Mouse (Mus musculus) heart, adult 11 months (tissue): ENCODE measurements around the gene Tmcc3.
"Not testable (repeated sequence)": the region's sequence is repeated elsewhere in the genome, so short reads cannot be mapped to it uniquely, and the experiment has no call there.

ENCODE experiments used
- DNase-seq: peaks from one replicate; pipeline ENCODE4 v3.0.0; 2022

The Tmcc3 gene

GRCm38 (mm10) chr10:94585819-94586218, 274.1 kb downstream of the Tmcc3 start:
- peak; percentile 80 for DNase-seq

DNA sequence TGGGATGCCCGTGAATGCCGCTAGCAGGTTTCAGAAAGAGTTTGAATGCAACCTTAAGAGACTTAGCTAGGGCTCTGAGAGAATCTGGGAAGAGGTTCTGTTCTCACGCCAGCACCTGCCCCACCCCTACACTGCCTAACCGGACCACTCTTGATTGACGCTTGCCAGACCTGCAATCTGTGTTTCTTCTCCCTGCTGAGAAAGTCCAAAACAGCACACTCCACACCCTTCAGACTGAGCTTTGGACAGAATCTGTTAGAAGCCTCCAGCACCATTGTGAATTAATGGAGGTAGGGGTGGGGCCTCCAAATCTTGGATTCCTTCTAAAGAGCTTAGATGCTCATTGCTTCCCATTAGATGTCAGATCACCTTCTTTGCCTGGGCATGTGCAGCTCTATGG, 277.2 kb downstream of the Tmcc3 start:
- DNase-seq = peak; percentile 86

DNA sequence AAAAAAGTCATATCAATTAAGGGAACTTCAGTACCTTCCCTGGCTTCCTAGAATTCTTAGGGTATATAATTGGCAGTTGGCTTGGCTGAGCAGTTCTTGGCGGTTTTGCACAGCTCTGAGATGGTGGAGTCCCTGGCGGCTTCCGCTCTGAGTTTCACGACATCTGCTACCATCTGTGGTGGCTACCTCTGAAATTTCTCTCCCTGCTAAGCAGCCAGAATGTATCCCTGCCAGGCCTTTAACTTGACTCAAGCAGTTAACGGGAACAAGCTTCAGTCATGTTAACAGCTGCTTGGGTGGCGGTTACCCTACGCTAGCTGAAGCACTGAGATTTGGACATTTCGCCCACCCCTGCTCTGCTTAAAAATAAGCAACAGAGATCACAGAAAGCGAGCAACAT, 284.0 kb downstream of the Tmcc3 start:
- DNase-seq = peak; percentile 96

DNA sequence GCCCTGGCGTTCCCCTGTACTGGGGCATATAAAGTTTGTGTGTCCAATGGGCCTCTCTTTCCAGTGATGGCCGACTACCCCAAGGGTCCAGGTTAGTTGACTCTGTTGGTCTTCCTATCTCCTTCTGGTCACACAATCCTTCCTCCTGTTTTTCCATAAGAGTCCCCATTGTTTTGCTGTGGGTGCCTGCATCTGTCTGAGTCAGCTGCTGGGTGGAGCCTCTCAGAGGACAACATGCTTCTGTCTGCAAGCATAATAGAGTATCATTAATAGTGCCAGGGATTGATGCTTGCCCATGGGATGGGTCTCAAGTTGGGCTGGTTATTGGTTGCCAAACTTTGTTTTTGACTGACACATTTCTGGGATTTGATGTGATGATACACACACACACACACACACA, 288.1 kb downstream of the Tmcc3 start:
- DNase-seq = not testable (repeated sequence)

- DNase-seq = no peak
Observed at GRCm38 (mm10) chr10:94601034-94601433, 289.3 kb downstream of the Tmcc3 start.

- DNase-seq = no peak
Observed at GRCm38 (mm10) chr10:94605491-94605890, 293.7 kb downstream of the Tmcc3 start.

DNA sequence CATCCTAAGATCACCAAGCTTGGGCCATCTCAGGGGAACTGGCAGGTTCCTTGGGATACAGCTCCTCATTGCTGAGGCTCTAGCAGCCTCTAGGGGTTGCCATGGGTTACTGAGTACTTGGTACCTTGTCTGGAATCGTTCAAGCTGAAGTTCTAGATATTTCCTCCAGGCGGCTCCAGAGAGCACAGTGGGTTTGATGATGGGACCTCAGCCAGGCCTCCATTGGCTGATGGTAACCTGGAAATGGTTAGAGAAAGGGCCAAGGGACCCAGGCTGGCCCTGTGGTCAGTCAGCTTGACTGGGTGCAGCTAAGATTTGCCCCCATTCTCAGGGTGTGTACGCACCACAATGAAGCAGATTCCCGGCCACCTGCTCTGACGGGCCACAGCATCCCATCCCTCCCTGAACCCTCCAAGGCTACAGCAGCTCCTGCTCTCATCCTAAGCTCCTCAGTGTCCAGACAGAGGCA, 297.6 kb downstream of the Tmcc3 start:
- peak; percentile 98 for DNase-seq

DNA sequence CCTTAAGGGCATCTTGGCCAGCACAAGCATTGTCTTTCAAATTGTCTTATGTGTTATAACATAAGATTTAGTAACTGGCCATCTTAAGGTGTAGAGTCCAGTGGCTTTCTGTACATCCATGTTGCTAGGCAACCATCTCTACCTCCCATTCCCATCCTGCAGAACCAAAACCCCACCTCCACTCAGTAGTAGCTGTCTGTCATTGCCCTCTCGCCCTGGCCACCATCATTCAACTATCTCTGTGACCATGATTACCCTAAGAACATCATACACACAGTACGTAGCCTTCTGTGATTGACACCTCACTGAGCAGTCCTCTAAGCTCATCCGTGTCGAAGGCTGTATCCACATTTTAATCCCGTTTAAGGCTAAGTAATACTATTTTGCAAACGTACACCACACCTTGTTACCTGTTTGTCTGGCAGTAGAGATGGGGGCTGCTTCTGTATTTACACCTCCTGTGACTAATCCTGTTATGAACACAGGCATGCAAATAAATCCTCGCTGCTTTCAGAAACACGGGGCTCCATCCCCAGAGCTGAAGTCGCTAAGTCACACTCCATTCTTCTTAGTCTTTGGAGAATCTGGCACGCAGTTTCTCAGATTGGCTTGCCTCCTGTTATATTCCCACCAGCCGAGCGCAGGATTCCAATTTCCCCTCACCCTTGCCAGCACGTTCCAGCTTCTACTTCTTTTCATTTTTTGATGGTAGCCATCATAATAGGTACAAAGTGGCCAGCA, 299.6 kb downstream of the Tmcc3 start:
- DNase-seq = peak; percentile 83

DNA sequence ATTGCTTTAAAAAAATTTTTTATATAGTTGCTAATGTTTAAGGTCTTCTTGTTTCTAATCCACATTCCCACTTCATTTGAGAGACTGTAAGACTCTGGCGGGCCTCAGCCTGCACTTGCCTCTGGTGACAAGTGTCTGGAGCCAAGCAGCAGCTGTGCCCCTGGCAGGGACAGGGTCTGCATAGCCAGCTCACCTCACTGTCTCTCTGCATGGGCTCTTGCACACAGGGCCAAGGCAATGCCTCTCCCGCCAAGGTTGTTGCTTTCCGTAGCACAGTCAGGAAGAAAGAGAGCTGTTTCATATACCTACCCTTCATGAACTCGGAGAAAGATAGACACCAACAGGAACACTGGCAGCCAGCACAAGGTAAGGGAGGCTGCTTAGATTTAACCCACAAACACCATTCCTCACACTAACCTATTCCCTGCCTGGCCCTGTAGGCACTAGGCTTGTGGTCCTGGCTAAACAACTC, 300.3 kb downstream of the Tmcc3 start:
- DNase-seq = peak; percentile 91

GRCm38 (mm10) chr10:94619586-94619985, 307.8 kb downstream of the Tmcc3 start:
- peak; percentile 66 for DNase-seq

DNA sequence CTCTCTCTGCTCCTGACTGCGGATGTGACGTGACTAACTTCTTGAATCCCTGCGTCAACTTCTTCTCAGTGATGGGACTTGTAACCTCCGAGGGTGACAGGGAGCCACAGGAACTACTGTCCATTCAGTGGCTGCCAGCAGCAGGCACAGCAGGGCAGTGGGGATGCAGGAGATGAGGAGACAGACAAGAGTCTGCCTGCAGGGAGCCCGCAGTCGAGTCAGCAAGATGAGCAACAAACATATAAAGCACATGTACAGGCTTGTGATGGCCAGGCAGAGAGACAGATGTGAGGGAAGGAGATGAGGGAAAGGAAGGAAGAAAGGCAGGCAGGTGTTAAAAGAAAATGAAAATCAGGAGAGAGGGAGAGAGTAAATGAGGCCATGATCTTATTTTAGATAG, 308.8 kb downstream of the Tmcc3 start:
- DNase-seq = peak; percentile 66

DNA sequence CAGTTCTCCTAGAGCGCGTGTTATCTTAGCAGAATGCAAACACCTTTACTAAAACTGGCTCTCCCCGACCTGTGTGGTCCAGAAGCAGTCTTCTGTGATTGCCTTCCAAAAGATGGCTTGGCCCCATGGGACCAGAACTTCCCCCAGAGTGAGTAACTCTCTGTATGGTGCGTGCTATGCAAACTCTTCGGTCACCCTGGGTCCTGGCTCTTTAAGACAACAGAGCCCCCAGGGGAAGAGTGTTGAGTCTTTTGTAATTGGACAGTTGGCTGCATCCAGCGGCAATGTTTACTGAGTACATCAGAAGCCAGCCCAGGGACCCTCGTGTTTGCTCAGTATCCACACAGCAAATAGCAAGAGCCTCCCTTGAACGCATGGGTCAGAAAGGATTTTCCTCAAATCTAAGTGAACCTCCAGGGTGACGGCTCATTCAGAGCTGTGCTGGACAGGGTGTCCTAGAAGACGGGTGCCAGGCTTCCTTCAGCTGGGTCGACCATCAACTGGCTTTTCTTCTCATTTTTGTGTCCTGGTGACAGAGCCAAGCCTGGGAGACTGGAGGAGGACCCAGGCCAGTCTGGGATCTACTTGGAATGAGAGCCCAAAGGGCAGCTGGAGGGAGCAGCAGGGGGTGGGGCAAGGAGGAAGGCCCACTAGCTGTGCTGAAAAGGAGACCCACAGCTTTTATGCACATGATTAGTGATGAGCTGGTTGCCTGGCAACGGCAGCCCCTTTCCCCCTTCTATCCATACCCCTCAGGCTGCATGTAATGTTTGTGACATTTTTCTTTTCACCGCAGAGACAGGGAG, 309.9 kb downstream of the Tmcc3 start:
- DNase-seq = peak; percentile 88

- peak; percentile 69 for DNase-seq
Observed at GRCm38 (mm10) chr10:94622281-94622680, 310.5 kb downstream of the Tmcc3 start.

GRCm38 (mm10) chr10:94622828-94623227, 311.1 kb downstream of the Tmcc3 start:
- DNase-seq = peak; percentile 76

- peak; percentile 96 for DNase-seq
Observed at GRCm38 (mm10) chr10:94623617-94624016, 311.9 kb downstream of the Tmcc3 start.

- DNase-seq = peak; percentile 63
Observed at GRCm38 (mm10) chr10:94625036-94625435, 313.3 kb downstream of the Tmcc3 start.

DNA sequence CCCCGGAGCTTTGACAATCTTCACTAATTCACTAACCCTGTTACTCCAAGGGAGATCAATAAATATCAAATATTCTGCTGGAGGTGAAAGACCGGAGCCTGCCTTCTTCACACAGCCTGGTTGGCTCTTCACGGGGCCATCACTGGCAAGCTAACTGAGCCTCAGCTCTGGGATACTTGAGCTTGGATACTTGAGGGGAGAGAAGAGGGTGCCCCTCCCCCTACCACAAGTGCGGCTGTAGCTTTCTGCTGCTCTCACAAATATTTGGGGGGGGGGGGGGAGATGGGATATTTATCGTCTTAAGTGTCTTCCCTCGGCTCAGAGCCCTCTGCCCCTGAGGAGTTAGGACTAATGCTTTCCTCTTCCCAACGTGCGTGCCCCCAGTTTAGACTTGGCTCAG, 313.9 kb downstream of the Tmcc3 start:
- DNase-seq = peak; percentile 74

- DNase-seq = peak; percentile 48
Observed at GRCm38 (mm10) chr10:94630771-94631280, 319.1 kb downstream of the Tmcc3 start.

GRCm38 (mm10) chr10:94631541-94632113, 319.9 kb downstream of the Tmcc3 start:
- DNase-seq = peak; percentile 51

GRCm38 (mm10) chr10:94632245-94632644, 320.5 kb downstream of the Tmcc3 start:
- DNase-seq = peak; percentile 68

DNA sequence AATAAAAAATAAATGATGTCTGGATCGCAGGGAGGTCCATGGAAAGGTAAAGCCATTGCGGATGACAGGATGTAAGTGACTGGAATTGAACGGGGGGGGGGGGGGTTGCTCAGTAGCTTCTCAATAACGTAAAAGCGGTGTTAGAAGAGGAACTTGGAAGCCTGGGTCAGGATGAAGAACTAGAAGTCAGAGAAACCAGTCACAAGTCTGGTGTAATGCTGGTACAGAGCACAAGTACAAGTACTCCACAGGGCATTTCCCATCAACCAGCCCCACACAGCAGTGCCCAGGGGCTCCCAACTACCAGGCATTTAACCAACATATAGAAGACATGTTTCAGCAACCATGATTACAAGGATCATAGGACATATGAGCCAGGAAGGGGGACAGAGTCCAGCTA, 326.9 kb downstream of the Tmcc3 start:
- no peak for DNase-seq

GRCm38 (mm10) chr10:94639281-94639680, 327.5 kb downstream of the Tmcc3 start:
- no peak for DNase-seq

DNA sequence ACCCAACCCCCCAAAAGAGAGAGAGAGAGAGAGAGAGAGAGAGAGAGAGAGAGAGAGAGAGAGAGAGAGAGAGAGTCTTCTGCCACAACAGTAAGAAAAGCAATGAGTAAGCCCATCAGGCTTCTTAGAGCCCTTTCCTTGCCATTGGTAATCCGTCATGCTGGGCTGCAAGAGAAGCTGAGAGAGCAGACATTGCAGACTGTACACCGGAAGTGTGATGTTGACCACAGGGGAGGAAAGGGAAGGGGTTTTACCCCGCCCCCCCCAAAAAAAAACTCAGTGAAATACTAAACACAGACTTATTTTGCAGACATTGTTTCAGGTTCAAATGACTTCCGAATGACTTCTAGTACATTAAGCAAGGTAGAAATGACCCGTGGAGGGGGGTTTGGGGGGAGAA, 328.3 kb downstream of the Tmcc3 start:
- DNase-seq = no peak
